Mouse (Mus musculus) ES-E14 (cell line): ENCODE data around the gene Nf2. TPM values are rescaled to one million over a fixed set of nuclear protein-coding genes. Genes with fewer than 3 reads are reported as not detected.

Experiments used
- DNase-seq: peaks from one replicate; pipeline ENCODE4 v3.0.0-alpha.2; 2013; ENCODE audit warnings: low read depth, low spot score
- H3K27ac ChIP-seq: 2 replicates; pipeline ENCODE4 v1.5.1; 2012; ENCODE audit warnings: low read depth, mild to moderate bottlenecking, low read length, moderate library complexity, mixed read lengths; ENCODE audit not compliant: poor library complexity, insufficient read depth, severe bottlenecking
- H3K36me3 ChIP-seq: 2 replicates; pipeline ENCODE4 v1.6.1; 2012; ENCODE audit warnings: mild to moderate bottlenecking, low read length, moderate library complexity, mixed read lengths; ENCODE audit not compliant: control insufficient read depth, poor library complexity, insufficient read depth, severe bottlenecking
- H3K4me1 ChIP-seq, 2 experiments: fragments of 150-350 bp in 1 of 2; sonication (generic) in 1 of 2; 2 replicates each; pipeline ENCODE4 v1.6.1; 2012; ENCODE audit warnings: low read length in 2 of 2, mild to moderate bottlenecking in 1 of 2, mixed read lengths in 1 of 2; ENCODE audit not compliant: control insufficient read depth in 2 of 2, insufficient read depth in 2 of 2, poor library complexity in 1 of 2
- H3K4me3 ChIP-seq, 2 experiments: fragments of 150-350 bp in 1 of 2; sonication (generic) in 1 of 2; 2 replicates each; pipeline ENCODE4 v1.5.1; 2012; ENCODE audit warnings: low read length in 2 of 2, low read depth in 1 of 2, mild to moderate bottlenecking in 1 of 2, mixed read lengths in 1 of 2; ENCODE audit not compliant: insufficient read depth in 1 of 2, poor library complexity in 1 of 2, severe bottlenecking in 1 of 2
- H3K9ac ChIP-seq: 2 replicates; pipeline ENCODE4 v1.6.1; 2012; ENCODE audit warnings: low read depth, mild to moderate bottlenecking, low read length, mixed read lengths; ENCODE audit not compliant: poor library complexity, insufficient read depth, severe bottlenecking
- H3K9me3 ChIP-seq: fragments of 150-350 bp; sonication (generic); 2 replicates; pipeline ENCODE4 v1.6.1; 2012; ENCODE audit warnings: low read depth, mild to moderate bottlenecking, low read length; ENCODE audit not compliant: control insufficient read depth, insufficient read depth
- CHD2 ChIP-seq: IDR thresholded peaks from 2 replicates; pipeline ENCODE4 v1.6.1; 2014; ENCODE audit warnings: mild to moderate bottlenecking, low read depth, low read length, inconsistent platforms
- HCFC1 ChIP-seq: IDR thresholded peaks from 2 replicates; pipeline ENCODE4 v1.6.1; 2012; ENCODE audit warnings: low read length, inconsistent platforms, borderline replicate concordance; ENCODE audit not compliant: insufficient read depth
- MAFK ChIP-seq: IDR thresholded peaks from 2 replicates; pipeline ENCODE4 v1.6.1; 2014; ENCODE audit warnings: mild to moderate bottlenecking, low read depth, low read length, inconsistent platforms; ENCODE audit not compliant: insufficient read depth
- ZC3H11A ChIP-seq: IDR thresholded peaks from 2 replicates; pipeline ENCODE4 v1.6.1; 2012; ENCODE audit warnings: low read depth, mild to moderate bottlenecking, inconsistent platforms, low read length, borderline replicate concordance
- ZNF384 ChIP-seq: IDR thresholded peaks from 2 replicates; pipeline ENCODE4 v1.6.1; 2012; ENCODE audit warnings: low read depth, low read length, inconsistent platforms
- in situ Hi-C, 2 experiments: fragments of 600-800 bp; cut with MboI; formaldehyde crosslinking; loops; one replicate each; pipeline ENCODE4 v1.15.1; 2025; ENCODE audit warnings: low sequenced_read_pairs in 2 of 2, inconsistent platforms in 1 of 2; ENCODE audit not compliant: unreplicated experiment in 2 of 2
- total RNA-seq: library from RNA; depleted of rRNA; stranded (reverse); fragments of 300-350 nt; gene quantifications from 2 replicates; pipeline ENCODE4 v1.2.3, GENCODE M21; 2012; rRNA removed

Gene Nf2
- total RNA-seq, 1 experiment: 53.8 TPM

DNA sequence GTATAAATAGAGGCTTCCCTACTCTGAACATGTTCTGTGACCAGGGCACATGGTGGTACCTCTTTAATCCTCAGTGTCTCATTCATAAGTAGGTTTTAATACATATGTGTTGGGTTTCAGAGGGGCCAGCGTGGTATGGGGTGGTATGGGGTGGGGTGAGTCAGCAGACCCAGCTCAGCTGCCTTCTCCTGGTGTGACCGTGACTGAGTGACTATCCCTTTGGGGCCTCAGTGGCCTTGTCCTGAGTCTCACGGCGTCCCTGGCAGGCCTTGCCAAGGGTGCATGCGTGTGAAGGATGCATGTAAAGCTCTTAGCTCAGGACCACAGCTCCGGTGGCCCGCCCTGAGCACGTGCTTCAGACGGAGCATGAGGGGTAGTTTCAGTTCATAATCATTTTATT lies 129.4 kb downstream of the Nf2 start:
- Histone ChIP-seq H3K4me1 (peaks cover 2 to 9% of the 10 kb centered on the region in 2 experiments; a peak in 1 of 4 replicates), H3K36me3 (no peaks in the 10 kb centered on the region), H3K9ac (no peak overlapping the region), H3K27ac (no peak overlapping the region), H3K9me3 (no peaks in the 10 kb centered on the region), H3K4me3 (no peak overlapping the region)
- TF ChIP-seq CHD2: no peak
- TF ChIP-seq ZNF384: no peak
- TF ChIP-seq MAFK: no peak
- TF ChIP-seq ZC3H11A: no peak
- no peak for TF ChIP-seq HCFC1
- in situ Hi-C loops: no loop called here
- no peak for DNase-seq

DNA sequence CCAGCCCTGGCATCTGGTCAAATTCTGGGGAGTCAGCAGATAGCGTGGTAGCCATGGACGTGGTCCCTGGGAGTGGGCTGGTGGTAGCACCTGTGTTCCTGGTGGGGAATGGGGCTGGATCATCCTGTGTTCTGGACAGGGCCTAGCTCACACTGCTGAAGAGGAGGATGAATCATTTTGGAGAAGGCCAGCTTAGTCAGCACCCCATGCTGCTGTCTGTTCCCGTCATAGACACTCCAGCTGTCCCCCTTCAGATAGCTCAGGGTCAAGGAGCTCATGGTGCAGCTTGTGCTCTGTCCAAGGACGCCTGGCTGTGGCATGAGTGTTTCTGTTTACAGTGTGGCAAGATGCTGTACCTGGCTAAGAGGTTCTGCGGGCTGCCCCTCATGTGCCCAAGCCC lies 130.8 kb downstream of the Nf2 start:
- no peak for DNase-seq
- TF ChIP-seq ZC3H11A (no peak), MAFK (no peak), HCFC1 (no peak), CHD2 (no peak), ZNF384 (no peak)
- Histone ChIP-seq H3K9me3 (no peaks in the 10 kb centered on the region), H3K27ac (no peak overlapping the region), H3K36me3 (no peaks in the 10 kb centered on the region), H3K9ac (no peak overlapping the region), H3K4me3 (no peak overlapping the region), H3K4me1 (peaks cover 2 to 9% of the 10 kb centered on the region in 2 experiments; a peak in 1 of 4 replicates)
- in situ Hi-C loops: no loop called here

DNA sequence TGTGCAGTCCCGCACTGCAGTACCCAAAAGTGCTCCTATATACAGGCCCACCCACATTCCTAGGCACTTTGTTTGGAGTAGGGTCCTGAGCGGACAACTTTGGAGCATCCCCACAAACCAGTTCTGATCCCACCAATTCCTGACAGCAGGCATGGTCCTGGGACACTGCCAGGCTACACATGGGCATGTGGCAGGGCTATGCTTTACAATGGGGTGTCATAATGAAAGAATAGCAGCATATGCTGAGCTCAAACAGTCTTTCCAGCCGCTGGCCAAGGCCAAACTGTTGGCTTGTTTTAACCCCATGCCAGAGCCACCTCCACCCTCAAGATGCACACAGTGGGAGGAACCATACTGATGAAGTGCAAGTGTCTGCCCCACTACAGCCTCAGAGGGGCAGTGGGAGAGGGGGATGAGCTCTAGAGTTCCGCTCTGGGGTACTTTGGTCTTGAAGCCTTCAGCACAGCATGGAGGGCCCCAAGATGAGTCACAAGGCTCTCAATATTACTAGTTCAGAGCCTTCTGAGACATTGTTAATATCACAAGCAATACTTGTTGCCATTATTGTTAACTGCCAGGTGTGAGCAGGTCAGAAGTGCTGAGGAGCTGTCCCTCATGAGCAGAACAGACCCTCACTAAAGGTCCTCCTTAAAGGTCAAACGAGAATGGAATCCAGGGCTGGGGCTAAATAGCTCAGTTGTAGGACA lies 132.7 kb downstream of the Nf2 start:
- in situ Hi-C loops: no loop called here
- no peak for DNase-seq
- H3K4me3 ChIP-seq: no peak overlapping the region
- no peak overlapping the region for H3K9ac ChIP-seq
- peaks cover 2 to 9% of the 10 kb centered on the region in 2 experiments; a peak in 1 of 4 replicates for H3K4me1 ChIP-seq
- H3K27ac ChIP-seq: no peak overlapping the region
- H3K36me3 ChIP-seq: no peaks in the 10 kb centered on the region
- no peaks in the 10 kb centered on the region for H3K9me3 ChIP-seq
- TF ChIP-seq ZC3H11A: no peak
- TF ChIP-seq HCFC1: no peak
- no peak for TF ChIP-seq ZNF384
- TF ChIP-seq CHD2: no peak
- TF ChIP-seq MAFK: no peak

Other genes with a start within 250 kb of the Nf2 start
- gene Gm11032, start 229.5 kb downstream of the Nf2 start, total RNA-seq: not detected in 2 replicates
- 18.9 and 23.8 TPM in 2 replicates for gene Ascc2, start 211.8 kb downstream of the Nf2 start, total RNA-seq
- gene Uqcr10, start 145.2 kb downstream of the Nf2 start, total RNA-seq: 963 and 1,094 TPM in 2 replicates
- gene Zmat5, start 144.9 kb downstream of the Nf2 start, total RNA-seq: 22.4 and 32.3 TPM in 2 replicates
- 1.9 and 4.5 TPM in 2 replicates for gene Cabp7, start 102.8 kb downstream of the Nf2 start, total RNA-seq
- 57.7 and 93.2 TPM in 2 replicates for gene Nipsnap1, start 24.4 kb upstream of the Nf2 start, total RNA-seq
- 46.4 and 47.5 TPM in 2 replicates for gene Thoc5, start 45.8 kb upstream of the Nf2 start, total RNA-seq
- gene Nefh, start 98.5 kb upstream of the Nf2 start, total RNA-seq: 13.9 and 17.7 TPM in 2 replicates
- 37.2 and 42.4 TPM in 2 replicates for gene Ap1b1, start 137.3 kb upstream of the Nf2 start, total RNA-seq
- gene Rasl10a, start 208.6 kb upstream of the Nf2 start, total RNA-seq: 1.5 TPM in 2 replicates
- gene Gas2l1, start 215.8 kb upstream of the Nf2 start, total RNA-seq: 32.7 and 40.9 TPM in 2 replicates
- gene Rhbdd3, start 249.4 kb upstream of the Nf2 start, total RNA-seq: 33.9 and 40.5 TPM in 2 replicates
- 396 and 421 TPM in 2 replicates for gene Ewsr1, start 249.7 kb upstream of the Nf2 start, total RNA-seq